8 mouse cellular contexts compared by ENCODE assay signal in genomic region chr2:30885453-30886163, GRCm38 (mm10). TPM values are rescaled to one million over a fixed set of nuclear protein-coding genes. Genes with fewer than 3 reads are reported as not detected.
DNase-seq lines count a peak whose midpoint lies in the region; ATAC-seq and TF ChIP-seq lines count a peak whose summit lies in the region.

No protein-coding gene starts in this region.

- TF ChIP-seq CTCF in cerebellum, adult 2 months (IDR thresholded peaks at IDR 0.05; ENCODE audit: borderline replicate concordance, insufficient read depth, low read depth, low read length), result no peak

- H3K27me3 ChIP-seq in kidney, embryonic 14.5 days (ENCODE audit: control insufficient read depth, insufficient read depth, low read length), result no peaks in the 10 kb centered on the region
- no peaks in the 10 kb centered on the region for H3K27me3 ChIP-seq in cerebellum, adult 2 months (ENCODE audit: control insufficient read depth, insufficient read depth, low read length)

- no peak overlapping the region for H3K4me2 ChIP-seq in kidney, embryonic 14.5 days (replicated peaks; ENCODE audit: low read depth, low read length)

- no peaks in the 10 kb centered on the region for H3K4me1 ChIP-seq in kidney, embryonic 14.5 days (ENCODE audit: control insufficient read depth, insufficient read depth, low read length)
- peaks cover 10% of the 10 kb centered on the region for H3K4me1 ChIP-seq in cerebellum, adult 2 months (ENCODE audit: control insufficient read depth, insufficient read depth, low read length)

- WGBS in kidney, embryonic 14.5 days, result 38% methylated on average over 9 of the region's 9 CpGs
- 5% methylated on average over 9 of the region's 9 CpGs for WGBS in cerebellum, adult 2 months

- H3K27ac ChIP-seq in kidney, embryonic 14.5 days (ENCODE audit: low read depth, low read length), result 0 out of 2 replicates have a peak overlapping the region, but pooled peaks have one; percentile 30
- H3K27ac ChIP-seq in cerebellum, adult 2 months (ENCODE audit: insufficient read depth, low read length), result no peak overlapping the region

- H3K9ac ChIP-seq in kidney, embryonic 14.5 days (ENCODE audit: low read depth, low read length), result no peak overlapping the region

- no peaks in the 10 kb centered on the region for H3K36me3 ChIP-seq in kidney, embryonic 14.5 days (ENCODE audit: control insufficient read depth, insufficient read depth, low read length)

- ATAC-seq in kidney, embryonic 14.5 days (ENCODE audit: low FRiP score, low TSS enrichment), result 0 out of 2 replicates have a peak, but pooled peaks have one; percentile 61
- no peak for ATAC-seq in activated CD4-positive, CD25-positive, alpha-beta regulatory T cell, adult 4 months

- no peaks in the 10 kb centered on the region for H3K9me3 ChIP-seq in kidney, embryonic 14.5 days (ENCODE audit: control insufficient read depth, low read length)

- no peak for DNase-seq in kidney, adult 11 months
- DNase-seq in cerebellum, adult 2 months, result peak; percentile 67 to 83
- peak; percentile 46 to 78 for DNase-seq in frontal cortex, adult 2 months (ENCODE audit: extremely low spot score in 1 of 2, low spot score in 1 of 2)
- DNase-seq in left cerebral cortex, adult 11 months (ENCODE audit: low spot score), result peak; percentile 47
- DNase-seq in right cerebral cortex, postnatal 10 days (ENCODE audit: low spot score in 2 of 2), result peak; percentile 79 to 81
- DNase-seq in heart, postnatal 4 days, result no peak

- no peak overlapping the region for H3K4me3 ChIP-seq in kidney, embryonic 14.5 days (ENCODE audit: low read length)
- no peak overlapping the region for H3K4me3 ChIP-seq in cerebellum, adult 2 months (replicated peaks; ENCODE audit: insufficient read depth, low read depth, low read length)

- no peak for TF ChIP-seq POLR2A in cerebellum, adult 2 months (IDR thresholded peaks at IDR 0.05; ENCODE audit: borderline replicate concordance, insufficient read depth, low read length)

RNA-seq across cellular contexts. Expression of gene Ptges, which starts 44.1 kb away (rescaled TPM):
- polyA plus RNA-seq in kidney, embryonic 14.5 days (2014; fragmentation: Nextera tagmentation; extraction: Ambion mirVana), result 6.1 and 7.2 TPM in 2 replicates
- polyA plus RNA-seq in cerebellum, adult 2 months (2012; rRNA removed), result 3.7 and 4.3 TPM in 2 replicates
- polyA plus RNA-seq in frontal cortex, adult 2 months (2012; rRNA removed), result 8.3 and 9.3 TPM in 2 replicates
- under 1 TPM in 1 of 2 experiments, not detected in 1; 0.09 TPM for polyA plus RNA-seq in activated CD4-positive, CD25-positive, alpha-beta regulatory T cell, adult 4 months (2017; shearing (Covaris generic))
- total RNA-seq in heart, postnatal 4 days (2021), result 1 to 10 TPM; 2.1 to 3.5 TPM

RNA-seq across cellular contexts. Expression of gene Prrx2, which starts 50.8 kb away (rescaled TPM):
- polyA plus RNA-seq in kidney, embryonic 14.5 days (2014; fragmentation: Nextera tagmentation; extraction: Ambion mirVana), result 15.3 and 20.1 TPM in 2 replicates
- 1.7 and 2.1 TPM in 2 replicates for polyA plus RNA-seq in cerebellum, adult 2 months (2012; rRNA removed)
- 3.7 and 4.0 TPM in 2 replicates for polyA plus RNA-seq in frontal cortex, adult 2 months (2012; rRNA removed)
- polyA plus RNA-seq in activated CD4-positive, CD25-positive, alpha-beta regulatory T cell, adult 4 months (2017; shearing (Covaris generic)), result not detected
- 1 to 10 TPM; 8.7 to 9.4 TPM for total RNA-seq in heart, postnatal 4 days (2021)

RNA-seq across cellular contexts. Expression of gene Asb6, which starts 55.5 kb away (rescaled TPM):
- polyA plus RNA-seq in kidney, embryonic 14.5 days (2014; fragmentation: Nextera tagmentation; extraction: Ambion mirVana), result 29.7 and 33.3 TPM in 2 replicates
- 46.6 and 52.6 TPM in 2 replicates for polyA plus RNA-seq in cerebellum, adult 2 months (2012; rRNA removed)
- polyA plus RNA-seq in frontal cortex, adult 2 months (2012; rRNA removed), result 41.2 and 45.1 TPM in 2 replicates
- polyA plus RNA-seq in activated CD4-positive, CD25-positive, alpha-beta regulatory T cell, adult 4 months (2017; shearing (Covaris generic)), result 10 to 100 TPM; 27.4 to 36.2 TPM
- total RNA-seq in heart, postnatal 4 days (2021), result 10 to 100 TPM; 11.7 to 13.2 TPM

Comparison
In these comparisons a context has a peak if more than half of its experiments do, and no peak if none do; other contexts are left out.
1. DNase-seq: peak in cerebellum, adult 2 months (2 of 2), frontal cortex, adult 2 months (2 of 2), left cerebral cortex, adult 11 months (single experiment) and right cerebral cortex, postnatal 10 days (2 of 2); none in kidney, adult 11 months (single experiment) and heart, postnatal 4 days (single experiment).